Mouse (Mus musculus): Measurements from ENCODE around the gene Gm19965. TPM values are rescaled to one million over a fixed set of nuclear protein-coding genes. Genes with fewer than 3 reads are reported as not detected.

Gm19965 gene
- not detected in 2 replicates for polyA plus RNA-seq (2016; fragmentation: Nextera tagmentation; extraction: Ambion mirVana)

GRCm38 (mm10) chr1:116802683-116803082 lies at the start of gene Gm19965:
Gm19965 (plus strand) TSS chr1:116802983.
- DNase-seq (ENCODE audit: extremely low spot score, low spot score), result no peak
- no peak within 1 kb of the TSS for H3K27ac ChIP-seq
- H3K4me3 ChIP-seq, result no peak within 1 kb of the TSS
- no peaks in the 10 kb centered on the region for H3K9me3 ChIP-seq
- H3K4me1 ChIP-seq, result no peaks in the 10 kb centered on the region
- WGBS, result 84% methylated on average over 3 of the region's 3 CpGs
- H3K27me3 ChIP-seq (ENCODE audit: poor library complexity, severe bottlenecking), result no peaks in the 10 kb centered on the region
- H3K36me3 ChIP-seq (replicated peaks), result no peaks in the 10 kb centered on the region

DNA sequence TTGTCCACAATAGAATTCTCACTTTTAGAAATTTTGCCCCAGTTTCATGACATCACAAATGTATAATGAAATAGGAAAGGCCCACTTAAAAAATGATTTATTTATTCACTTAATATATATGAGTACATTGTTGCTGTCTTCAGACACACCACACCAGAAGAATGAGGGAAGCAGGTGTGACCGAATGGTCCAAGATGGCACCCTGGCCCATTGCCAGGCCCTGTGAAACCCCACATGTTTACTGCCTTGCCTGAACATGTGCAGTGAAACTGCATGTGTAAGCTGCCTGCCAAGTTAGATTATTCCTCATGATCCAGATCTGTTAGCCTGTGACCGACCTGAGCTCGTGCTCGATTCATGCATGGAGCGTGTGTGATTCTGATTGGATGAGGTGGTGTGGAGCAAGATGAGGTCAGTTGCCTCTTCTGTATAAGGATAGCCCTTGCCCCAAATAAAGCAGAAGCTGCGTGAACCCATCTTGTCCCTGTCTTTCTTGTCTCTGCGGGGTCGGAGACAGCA lies 20.3 kb upstream of the Gm19965 start:
- Histone ChIP-seq H3K36me3 (replicated peaks) (no peaks in the 10 kb centered on the region), H3K27me3 (ENCODE audit: poor library complexity, severe bottlenecking) (no peaks in the 10 kb centered on the region), H3K9me3 (no peaks in the 10 kb centered on the region), H3K27ac (no peak overlapping the region), H3K4me1 (no peaks in the 10 kb centered on the region), H3K4me3 (no peak overlapping the region)
- 91% methylated on average over 8 of the region's 8 CpGs for WGBS
- DNase-seq (ENCODE audit: extremely low spot score, low spot score), result no peak
